Mouse (Mus musculus) ES-E14 (cell line): ENCODE results near the gene Tpk1.

Source experiments
- CHD2 ChIP-seq: IDR thresholded peaks from 2 replicates; pipeline ENCODE4 v1.6.1; 2014; ENCODE audit warnings: mild to moderate bottlenecking, low read depth, low read length, inconsistent platforms
- HCFC1 ChIP-seq: IDR thresholded peaks from 2 replicates; pipeline ENCODE4 v1.6.1; 2012; ENCODE audit warnings: low read length, inconsistent platforms, borderline replicate concordance; ENCODE audit not compliant: insufficient read depth
- ZC3H11A ChIP-seq: IDR thresholded peaks from 2 replicates; pipeline ENCODE4 v1.6.1; 2012; ENCODE audit warnings: low read depth, mild to moderate bottlenecking, inconsistent platforms, low read length, borderline replicate concordance
- ZNF384 ChIP-seq: IDR thresholded peaks from 2 replicates; pipeline ENCODE4 v1.6.1; 2012; ENCODE audit warnings: low read depth, low read length, inconsistent platforms

GRCm38 (mm10) chr6:43373206-43373605, 292.9 kb downstream of the Tpk1 start:
- TF ChIP-seq ZNF384 (no peak), HCFC1 (no peak), CHD2 (no peak), ZC3H11A (no peak)
